Mouse (Mus musculus): Measurements from ENCODE around the gene D330045A20Rik. TPM values are rescaled to one million over a fixed set of nuclear protein-coding genes. Genes with fewer than 3 reads are reported as not detected.

The D330045A20Rik gene
- polyA plus RNA-seq, 1 experiment, result 1.6 TPM

DNA sequence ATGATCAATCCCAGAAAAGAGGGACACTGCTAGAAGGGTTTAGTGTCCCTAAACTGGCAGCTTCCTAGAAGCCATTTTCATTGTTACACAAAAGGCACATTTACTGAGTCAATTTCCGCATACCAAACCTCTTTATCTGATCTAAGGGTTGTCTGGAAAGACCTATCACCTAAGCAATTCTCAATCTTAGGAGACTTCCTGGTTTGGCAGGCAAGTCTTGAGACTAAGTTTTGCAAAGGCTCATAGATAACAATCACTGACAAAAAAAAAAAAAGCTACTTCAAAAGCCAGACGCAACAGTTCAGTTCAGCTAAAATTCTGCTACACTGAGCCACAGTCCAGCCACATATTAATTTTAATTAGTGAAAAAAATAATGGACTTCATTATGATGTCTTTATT lies 39.1 kb downstream of the D330045A20Rik start:
- Histone ChIP-seq H3K4me1 (ENCODE audit: control insufficient read depth, insufficient read depth, low read length) (no peaks in the 10 kb centered on the region), H3K27ac (ENCODE audit: control insufficient read depth, insufficient read depth, low read depth, low read length, poor library complexity) (no peak overlapping the region), H3K4me3 (replicated peaks; ENCODE audit: control insufficient read depth, low read depth, low read length) (no peak overlapping the region)
- TF ChIP-seq POLR2A (IDR thresholded peaks at IDR 0.05; ENCODE audit: borderline replicate concordance, control insufficient read depth, low read depth, low read length) (no peak), CTCF (IDR thresholded peaks at IDR 0.05; ENCODE audit: control insufficient read depth, insufficient read depth, low read length) (no peak)
- WGBS, result 71% methylated on average over 2 of the region's 2 CpGs

DNA sequence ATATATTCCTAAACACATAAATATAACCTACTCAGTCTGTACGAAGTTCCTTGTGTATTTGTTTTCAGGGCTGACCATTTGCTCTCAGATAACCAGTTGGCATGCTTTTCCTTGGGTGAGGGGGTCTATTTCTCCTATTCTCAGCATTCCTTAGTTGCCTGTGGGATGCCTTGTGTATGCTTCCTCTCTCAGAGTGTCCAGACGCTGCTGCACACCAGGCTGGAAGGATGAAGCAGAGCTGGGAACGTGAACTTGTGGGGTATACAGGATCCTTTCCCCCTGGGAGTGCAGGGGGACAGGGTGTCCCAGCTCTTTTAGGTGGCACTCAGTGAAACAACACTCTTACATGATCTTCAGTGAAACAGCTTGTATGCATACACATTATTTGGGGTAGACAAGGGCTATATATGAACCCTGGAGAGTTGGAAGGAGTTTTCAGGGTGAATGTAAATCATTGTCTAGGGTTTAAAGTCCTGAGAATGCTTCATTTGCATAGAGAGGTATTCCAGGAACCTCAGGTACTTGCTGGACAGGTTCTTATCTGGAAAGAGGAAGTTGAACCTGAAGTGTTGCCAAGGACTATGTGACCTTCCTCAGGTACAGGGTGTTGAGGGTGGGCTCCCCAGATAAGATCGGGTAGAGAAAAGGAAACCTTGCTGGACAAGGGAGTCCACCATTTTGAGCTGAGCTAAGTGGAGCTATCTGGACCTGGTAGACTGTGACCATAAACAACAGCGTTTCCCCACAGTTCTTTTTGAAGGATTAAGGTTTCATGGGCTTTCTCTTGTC lies 44.3 kb downstream of the D330045A20Rik start:
- WGBS, result 75% methylated on average over 5 of the region's 5 CpGs
- Histone ChIP-seq H3K4me1 (ENCODE audit: control insufficient read depth, insufficient read depth, low read length) (no peaks in the 10 kb centered on the region), H3K27ac (ENCODE audit: control insufficient read depth, insufficient read depth, low read depth, low read length, poor library complexity) (no peak overlapping the region), H3K4me3 (replicated peaks; ENCODE audit: control insufficient read depth, low read depth, low read length) (no peak overlapping the region)
- no peak for TF ChIP-seq CTCF (IDR thresholded peaks at IDR 0.05; ENCODE audit: control insufficient read depth, insufficient read depth, low read length)
- TF ChIP-seq POLR2A (IDR thresholded peaks at IDR 0.05; ENCODE audit: borderline replicate concordance, control insufficient read depth, low read depth, low read length), result no peak

DNA sequence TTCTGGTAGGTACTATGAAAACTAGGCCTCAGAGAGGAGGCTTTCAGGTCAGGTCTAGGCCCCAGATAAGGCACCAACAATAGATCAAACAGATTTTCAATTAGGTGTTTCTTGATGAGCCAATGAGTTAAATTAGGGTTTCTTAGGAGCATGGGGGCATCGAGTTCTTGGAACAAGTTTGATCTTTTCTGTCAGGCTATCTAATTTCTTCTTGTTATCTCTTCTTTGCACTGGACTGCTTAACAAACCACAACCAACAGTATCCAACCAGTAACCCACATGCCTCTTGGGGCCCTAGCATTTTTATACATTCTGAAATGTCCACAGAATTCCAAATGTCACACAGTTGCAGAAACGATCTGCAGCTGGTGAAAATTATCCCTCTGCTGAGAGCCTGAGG lies 45.6 kb downstream of the D330045A20Rik start:
- WGBS, result 65% methylated on average over 2 of the region's 2 CpGs
- no peak overlapping the region for H3K27ac ChIP-seq (ENCODE audit: control insufficient read depth, insufficient read depth, low read depth, low read length, poor library complexity)
- no peak for TF ChIP-seq POLR2A (IDR thresholded peaks at IDR 0.05; ENCODE audit: borderline replicate concordance, control insufficient read depth, low read depth, low read length)
- no peak for TF ChIP-seq CTCF (IDR thresholded peaks at IDR 0.05; ENCODE audit: control insufficient read depth, insufficient read depth, low read length)
- no peak overlapping the region for H3K4me3 ChIP-seq (replicated peaks; ENCODE audit: control insufficient read depth, low read depth, low read length)
- no peaks in the 10 kb centered on the region for H3K4me1 ChIP-seq (ENCODE audit: control insufficient read depth, insufficient read depth, low read length)

DNA sequence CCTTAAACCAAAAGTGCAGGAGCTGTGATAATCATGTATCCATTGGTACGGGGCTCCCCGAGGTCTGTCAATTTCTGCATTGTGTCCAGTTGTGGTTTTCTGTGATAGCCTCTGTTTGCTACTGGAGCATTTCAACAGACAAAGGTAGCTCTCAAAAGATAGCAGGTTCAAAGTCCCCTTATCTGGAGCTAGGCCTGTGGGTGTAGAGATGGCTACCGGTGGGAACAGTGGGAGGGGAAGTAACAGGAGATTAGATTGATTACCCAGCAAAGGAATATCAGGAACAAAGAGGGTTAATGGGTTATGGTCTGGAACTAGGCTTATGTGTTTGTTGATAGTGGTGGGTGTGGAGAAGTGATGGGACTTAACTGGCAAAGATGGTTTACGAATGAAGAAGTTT lies 46.8 kb downstream of the D330045A20Rik start:
- Histone ChIP-seq H3K4me3 (replicated peaks; ENCODE audit: control insufficient read depth, low read depth, low read length) (no peak overlapping the region), H3K27ac (ENCODE audit: control insufficient read depth, insufficient read depth, low read depth, low read length, poor library complexity) (no peak overlapping the region), H3K4me1 (ENCODE audit: control insufficient read depth, insufficient read depth, low read length) (no peaks in the 10 kb centered on the region)
- no peak for TF ChIP-seq POLR2A (IDR thresholded peaks at IDR 0.05; ENCODE audit: borderline replicate concordance, control insufficient read depth, low read depth, low read length)
- no peak for TF ChIP-seq CTCF (IDR thresholded peaks at IDR 0.05; ENCODE audit: control insufficient read depth, insufficient read depth, low read length)
- WGBS, result 79% methylated on average over 4 of the region's 4 CpGs

DNA sequence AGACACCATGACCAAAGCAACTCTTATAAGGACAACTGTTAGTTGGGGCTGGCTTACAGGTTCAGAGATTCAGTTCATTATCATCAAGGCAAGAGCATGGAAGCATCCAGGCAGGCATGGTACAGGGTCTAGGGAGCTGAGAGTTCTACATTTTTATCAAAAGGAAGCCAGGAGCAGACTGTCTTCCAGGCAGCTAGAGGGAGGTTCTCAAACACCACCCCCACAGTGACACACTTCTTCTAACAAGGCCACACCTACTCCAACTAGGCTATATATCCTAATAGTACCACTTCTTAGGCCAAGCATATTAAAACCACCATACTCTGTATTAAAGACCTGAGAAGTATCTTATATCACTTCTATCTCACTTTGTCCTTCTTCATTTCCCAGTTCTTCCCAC lies 49.5 kb downstream of the D330045A20Rik start:
- Histone ChIP-seq H3K4me1 (ENCODE audit: control insufficient read depth, insufficient read depth, low read length) (no peaks in the 10 kb centered on the region), H3K27ac (ENCODE audit: control insufficient read depth, insufficient read depth, low read depth, low read length, poor library complexity) (no peak overlapping the region), H3K4me3 (replicated peaks; ENCODE audit: control insufficient read depth, low read depth, low read length) (no peak overlapping the region)
- TF ChIP-seq CTCF (IDR thresholded peaks at IDR 0.05; ENCODE audit: control insufficient read depth, insufficient read depth, low read length), result no peak
- no peak for TF ChIP-seq POLR2A (IDR thresholded peaks at IDR 0.05; ENCODE audit: borderline replicate concordance, control insufficient read depth, low read depth, low read length)

DNA sequence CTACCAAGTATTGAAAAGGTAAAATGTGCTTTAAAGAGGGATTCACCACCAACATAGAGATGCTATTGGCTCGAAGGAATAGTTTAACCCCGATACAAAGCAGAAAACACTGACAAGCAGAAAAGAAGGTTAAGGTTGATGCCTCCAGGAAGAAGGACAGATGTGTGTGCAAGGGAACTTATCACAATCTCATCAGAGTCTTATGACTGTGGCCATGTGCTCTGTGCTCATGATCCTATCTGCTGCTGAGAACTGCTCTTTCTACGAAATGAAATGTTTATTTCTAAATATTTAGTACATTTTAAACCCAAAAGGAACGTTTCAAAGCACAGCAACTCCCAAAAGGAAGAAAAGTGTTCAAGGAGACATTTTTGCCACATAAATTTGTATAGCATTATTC lies 52.1 kb downstream of the D330045A20Rik start:
- WGBS, result 69% methylated on average over 4 of the region's 4 CpGs
- Histone ChIP-seq H3K4me3 (replicated peaks; ENCODE audit: control insufficient read depth, low read depth, low read length) (no peak overlapping the region), H3K4me1 (ENCODE audit: control insufficient read depth, insufficient read depth, low read length) (no peaks in the 10 kb centered on the region), H3K27ac (ENCODE audit: control insufficient read depth, insufficient read depth, low read depth, low read length, poor library complexity) (no peak overlapping the region)
- TF ChIP-seq CTCF (IDR thresholded peaks at IDR 0.05; ENCODE audit: control insufficient read depth, insufficient read depth, low read length) (no peak), POLR2A (IDR thresholded peaks at IDR 0.05; ENCODE audit: borderline replicate concordance, control insufficient read depth, low read depth, low read length) (no peak)

DNA sequence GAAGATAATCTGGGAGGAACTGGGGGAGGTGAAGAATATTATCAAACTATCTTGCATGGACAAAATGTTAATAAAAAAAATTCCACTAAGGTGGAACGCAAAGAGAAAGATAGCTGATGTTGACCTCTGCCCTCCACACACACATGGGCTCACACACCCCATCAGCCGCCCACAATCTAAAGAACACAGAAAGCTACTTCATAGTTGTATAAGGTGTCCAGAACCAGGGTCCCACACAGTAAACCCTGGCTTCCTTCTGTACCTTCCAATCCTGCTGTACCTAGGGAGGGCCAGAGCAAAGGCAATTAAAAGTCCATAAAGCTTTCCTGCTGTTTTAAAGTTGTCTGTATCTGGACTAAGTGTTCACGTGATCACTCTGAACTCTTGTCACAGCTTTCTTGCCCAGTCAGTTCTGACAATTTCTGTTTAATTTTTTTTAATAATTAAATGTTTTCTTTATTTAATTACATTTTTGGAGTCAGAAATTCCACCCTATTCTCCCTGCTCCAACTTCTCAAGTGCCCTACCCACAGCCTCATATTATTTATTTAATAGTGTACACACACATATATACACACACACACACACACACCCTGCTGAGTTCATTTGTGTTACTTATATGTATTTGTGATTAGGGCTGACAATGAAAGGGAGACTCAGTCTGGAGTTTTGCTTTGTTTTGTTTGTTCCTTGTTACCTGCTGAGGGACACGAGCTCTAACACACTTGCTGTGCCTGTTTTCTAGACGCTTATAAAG lies 57.7 kb downstream of the D330045A20Rik start:
- WGBS, result 77% methylated on average over 5 of the region's 5 CpGs
- no peaks in the 10 kb centered on the region for H3K4me1 ChIP-seq (ENCODE audit: control insufficient read depth, insufficient read depth, low read length)
- TF ChIP-seq POLR2A (IDR thresholded peaks at IDR 0.05; ENCODE audit: borderline replicate concordance, control insufficient read depth, low read depth, low read length) (no peak), CTCF (IDR thresholded peaks at IDR 0.05; ENCODE audit: control insufficient read depth, insufficient read depth, low read length) (no peak)

DNA sequence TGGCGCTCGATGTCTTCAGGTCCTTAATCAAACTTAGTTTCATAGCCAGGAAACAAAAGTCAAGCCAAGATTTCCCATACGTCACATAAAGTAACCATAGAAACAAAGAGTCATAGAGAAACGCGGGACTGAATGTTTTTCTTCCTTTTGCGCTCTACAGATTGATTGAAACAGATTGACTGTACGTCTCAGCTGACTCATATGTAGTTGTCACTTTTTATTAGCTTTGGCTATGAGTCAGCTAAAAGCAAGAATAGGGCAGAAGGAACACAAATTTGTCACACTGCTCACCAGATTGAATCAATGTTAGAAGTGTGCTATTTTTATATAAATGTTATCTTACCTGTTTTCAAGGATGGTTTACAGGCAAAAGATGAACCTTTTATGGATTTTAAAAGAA lies 63.6 kb downstream of the D330045A20Rik start:
- H3K4me1 ChIP-seq (ENCODE audit: control insufficient read depth, insufficient read depth, low read length), result no peaks in the 10 kb centered on the region
- H3K27ac ChIP-seq (ENCODE audit: control insufficient read depth, insufficient read depth, low read depth, low read length, poor library complexity), result no peak overlapping the region
- 65% methylated on average over 7 of the region's 7 CpGs for WGBS
- TF ChIP-seq POLR2A (IDR thresholded peaks at IDR 0.05; ENCODE audit: borderline replicate concordance, control insufficient read depth, low read depth, low read length) (no peak), CTCF (IDR thresholded peaks at IDR 0.05; ENCODE audit: control insufficient read depth, insufficient read depth, low read length) (no peak)
- no peak overlapping the region for H3K4me3 ChIP-seq (replicated peaks; ENCODE audit: control insufficient read depth, low read depth, low read length)

More for the DNA sequence above, 57.7 kb downstream of the D330045A20Rik start:
- no peak overlapping the region for H3K27ac ChIP-seq (ENCODE audit: control insufficient read depth, insufficient read depth, low read depth, low read length, poor library complexity)
- no peak overlapping the region for H3K4me3 ChIP-seq (replicated peaks; ENCODE audit: control insufficient read depth, low read depth, low read length)

Data from bone marrow, adult 2 months (tissue).